Mouse (Mus musculus): ENCODE measurements around the gene Lsamp. TPM values are rescaled to one million over a fixed set of nuclear protein-coding genes. Genes with fewer than 3 reads are reported as not detected.
"Not testable (repeated sequence)": the region's sequence is repeated elsewhere in the genome, so short reads cannot be mapped to it uniquely, and the experiment has no call there.

The Lsamp gene
- polyA plus RNA-seq, 1 experiment = not detected

DNA sequence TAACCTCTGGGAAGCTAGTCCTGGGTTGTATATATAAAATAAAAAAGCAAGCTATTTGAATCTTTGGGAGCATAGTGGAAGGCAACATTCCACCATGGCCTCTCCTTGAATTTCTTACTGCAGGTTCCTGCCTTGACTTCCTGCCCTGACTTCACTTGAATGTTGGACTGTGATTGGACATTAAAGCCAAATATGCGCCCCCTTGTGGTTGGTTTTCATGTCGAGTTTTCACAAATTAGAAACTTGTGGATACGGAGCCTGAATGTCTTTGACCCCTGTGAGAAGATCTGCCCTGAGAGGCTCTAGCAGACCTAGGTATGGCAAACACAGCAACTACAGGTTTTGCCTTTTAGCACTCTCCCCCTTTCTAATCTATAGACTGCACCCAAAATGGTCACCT lies 597.9 kb downstream of the Lsamp start:
- no peaks in the 10 kb centered on the region for H3K27me3 ChIP-seq (ENCODE audit: control insufficient read depth)
- H3K36me3 ChIP-seq (ENCODE audit: control insufficient read depth) = no peaks in the 10 kb centered on the region
- no peaks in the 10 kb centered on the region for H3K9me3 ChIP-seq (ENCODE audit: control insufficient read depth, low read length)
- H3K4me3 ChIP-seq (replicated peaks) = no peak overlapping the region
- no peaks in the 10 kb centered on the region for H3K4me1 ChIP-seq (ENCODE audit: control insufficient read depth)
- TF ChIP-seq GATA1 (IDR thresholded peaks at IDR 0.05; ENCODE audit: low read length) (no peak), TAL1 (IDR thresholded peaks at IDR 0.05; ENCODE audit: low read length) (no peak)

DNA sequence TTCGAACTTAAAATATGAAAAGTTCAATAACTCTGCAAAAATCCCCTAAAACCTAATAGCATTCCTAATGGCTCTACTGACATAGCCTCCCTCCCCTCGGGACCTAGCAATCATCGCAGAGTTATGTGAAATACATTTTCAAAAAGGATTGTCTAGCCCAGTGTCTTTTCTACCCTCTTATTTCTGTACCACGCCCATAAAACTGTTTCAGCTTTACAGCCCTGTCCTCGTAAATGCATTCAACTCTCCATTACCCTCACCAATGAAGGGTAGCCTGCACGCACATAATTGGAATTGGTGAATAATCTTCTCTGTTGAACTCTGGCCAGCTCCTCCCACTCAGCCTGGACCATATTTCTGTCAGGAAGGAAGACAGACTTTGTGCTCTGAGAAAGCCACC lies 609.0 kb downstream of the Lsamp start:
- Histone ChIP-seq H3K4me3 (replicated peaks) (no peak overlapping the region), H3K27me3 (ENCODE audit: control insufficient read depth) (no peaks in the 10 kb centered on the region), H3K36me3 (ENCODE audit: control insufficient read depth) (no peaks in the 10 kb centered on the region), H3K9me3 (ENCODE audit: control insufficient read depth, low read length) (no peaks in the 10 kb centered on the region), H3K4me1 (ENCODE audit: control insufficient read depth) (no peaks in the 10 kb centered on the region)
- TF ChIP-seq TAL1 (IDR thresholded peaks at IDR 0.05; ENCODE audit: low read length) = no peak
- no peak for TF ChIP-seq GATA1 (IDR thresholded peaks at IDR 0.05; ENCODE audit: low read length)

- Histone ChIP-seq H3K9me3 (ENCODE audit: control insufficient read depth, low read length) (no peaks in the 10 kb centered on the region), H3K36me3 (ENCODE audit: control insufficient read depth) (no peaks in the 10 kb centered on the region), H3K27me3 (ENCODE audit: control insufficient read depth) (no peaks in the 10 kb centered on the region), H3K4me3 (replicated peaks) (no peak overlapping the region), H3K4me1 (ENCODE audit: control insufficient read depth) (no peaks in the 10 kb centered on the region)
- TF ChIP-seq TAL1 (IDR thresholded peaks at IDR 0.05; ENCODE audit: low read length) (no peak), GATA1 (IDR thresholded peaks at IDR 0.05; ENCODE audit: low read length) (no peak)
Measured at GRCm38 (mm10) chr16:40601431-40602387, 617.5 kb downstream of the Lsamp start.

- TF ChIP-seq TAL1 (IDR thresholded peaks at IDR 0.05; ENCODE audit: low read length) = no peak
- TF ChIP-seq GATA1 (IDR thresholded peaks at IDR 0.05; ENCODE audit: low read length) = no peak
- H3K36me3 ChIP-seq (ENCODE audit: control insufficient read depth) = no peaks in the 10 kb centered on the region
- H3K27me3 ChIP-seq (ENCODE audit: control insufficient read depth) = no peaks in the 10 kb centered on the region
- H3K9me3 ChIP-seq (ENCODE audit: control insufficient read depth, low read length) = no peaks in the 10 kb centered on the region
- no peaks in the 10 kb centered on the region for H3K4me1 ChIP-seq (ENCODE audit: control insufficient read depth)
- no peak overlapping the region for H3K4me3 ChIP-seq (replicated peaks)
Measured at GRCm38 (mm10) chr16:40607509-40607908, 623.3 kb downstream of the Lsamp start.

GRCm38 (mm10) chr16:40616697-40617096 lies 632.5 kb downstream of the Lsamp start:
- H3K36me3 ChIP-seq (ENCODE audit: control insufficient read depth); H3K4me1 ChIP-seq (ENCODE audit: control insufficient read depth); H3K4me3 ChIP-seq (replicated peaks); H3K27me3 ChIP-seq (ENCODE audit: control insufficient read depth); H3K9me3 ChIP-seq (ENCODE audit: control insufficient read depth, low read length): not testable (repeated sequence)

GRCm38 (mm10) chr16:40621086-40621485 lies 636.9 kb downstream of the Lsamp start:
- not testable (repeated sequence) for H3K4me3 ChIP-seq (replicated peaks); H3K27me3 ChIP-seq (ENCODE audit: control insufficient read depth); H3K4me1 ChIP-seq (ENCODE audit: control insufficient read depth); H3K36me3 ChIP-seq (ENCODE audit: control insufficient read depth); H3K9me3 ChIP-seq (ENCODE audit: control insufficient read depth, low read length)

DNA sequence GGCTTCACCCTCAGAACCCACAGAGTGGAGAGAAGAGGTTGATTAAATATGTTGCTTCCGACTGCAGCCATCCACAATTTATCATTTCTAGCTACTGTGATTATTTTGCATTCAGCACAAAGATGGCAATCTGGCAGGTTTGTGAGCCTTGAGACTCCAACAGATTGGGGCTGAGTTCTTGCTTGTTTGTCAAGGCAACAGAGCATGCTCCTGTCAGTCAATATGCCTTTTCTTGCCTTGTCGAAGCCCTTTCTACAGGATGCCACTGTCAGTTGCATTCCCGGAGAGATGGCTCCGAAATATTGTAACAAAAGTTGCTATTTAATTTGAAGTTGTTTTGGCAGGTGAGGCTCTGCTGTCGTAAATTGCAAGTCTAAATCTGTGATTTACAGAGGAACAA lies 643.0 kb downstream of the Lsamp start:
- no peaks in the 10 kb centered on the region for H3K36me3 ChIP-seq (ENCODE audit: control insufficient read depth)
- no peaks in the 10 kb centered on the region for H3K9me3 ChIP-seq (ENCODE audit: control insufficient read depth, low read length)
- no peaks in the 10 kb centered on the region for H3K27me3 ChIP-seq (ENCODE audit: control insufficient read depth)
- H3K4me3 ChIP-seq (replicated peaks) = no peak overlapping the region
- TF ChIP-seq GATA1 (IDR thresholded peaks at IDR 0.05; ENCODE audit: low read length) (no peak), TAL1 (IDR thresholded peaks at IDR 0.05; ENCODE audit: low read length) (no peak)
- H3K4me1 ChIP-seq (ENCODE audit: control insufficient read depth) = no peaks in the 10 kb centered on the region

GRCm38 (mm10) chr16:40639621-40640371 lies 655.6 kb downstream of the Lsamp start:
- no peaks in the 10 kb centered on the region for H3K36me3 ChIP-seq (ENCODE audit: control insufficient read depth)
- TF ChIP-seq TAL1 (IDR thresholded peaks at IDR 0.05; ENCODE audit: low read length) = no peak
- TF ChIP-seq GATA1 (IDR thresholded peaks at IDR 0.05; ENCODE audit: low read length) = no peak

GRCm38 (mm10) chr16:40652800-40653199 lies 668.6 kb downstream of the Lsamp start:
- no peaks in the 10 kb centered on the region for H3K9me3 ChIP-seq (ENCODE audit: control insufficient read depth, low read length)
- no peaks in the 10 kb centered on the region for H3K4me1 ChIP-seq (ENCODE audit: control insufficient read depth)
- H3K36me3 ChIP-seq (ENCODE audit: control insufficient read depth) = no peaks in the 10 kb centered on the region
- H3K4me3 ChIP-seq (replicated peaks) = no peak overlapping the region
- no peak for TF ChIP-seq TAL1 (IDR thresholded peaks at IDR 0.05; ENCODE audit: low read length)
- TF ChIP-seq GATA1 (IDR thresholded peaks at IDR 0.05; ENCODE audit: low read length) = no peak
- no peaks in the 10 kb centered on the region for H3K27me3 ChIP-seq (ENCODE audit: control insufficient read depth)

More at GRCm38 (mm10) chr16:40639621-40640371, 655.6 kb downstream of the Lsamp start:
- no peaks in the 10 kb centered on the region for H3K9me3 ChIP-seq (ENCODE audit: control insufficient read depth, low read length)
- H3K4me3 ChIP-seq (replicated peaks) = no peak overlapping the region
- H3K27me3 ChIP-seq (ENCODE audit: control insufficient read depth) = no peaks in the 10 kb centered on the region
- H3K4me1 ChIP-seq (ENCODE audit: control insufficient read depth) = no peaks in the 10 kb centered on the region
